12 mouse cellular contexts compared by ENCODE assay signal in the genomic region with DNA sequence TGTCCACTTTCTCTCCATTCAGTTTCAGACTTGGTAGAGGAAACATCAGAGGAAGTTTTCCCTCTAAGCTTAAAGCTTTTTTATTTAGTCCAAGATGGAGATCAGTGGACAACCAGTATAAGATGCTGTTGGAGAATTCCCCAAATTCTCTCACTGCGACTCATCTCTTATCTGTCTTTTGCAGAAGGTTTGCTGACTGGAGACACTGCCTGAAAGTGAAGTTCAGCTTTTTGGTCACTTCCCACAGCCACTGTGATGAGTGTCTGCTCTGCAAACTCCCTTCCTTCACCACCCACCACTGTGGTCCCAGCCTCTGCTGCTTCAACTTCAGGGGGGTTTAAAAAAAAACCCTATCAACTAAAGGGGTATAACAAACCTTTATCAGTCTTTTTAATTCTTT.
"Had no signal": no experiment of that assay in that cellular context is flagged by ENCODE, and none has a peak within 500 bp of the region (broad histone marks: within the 10 kb centered on the region; RNA-seq: fewer than 3 reads in every experiment).

No protein-coding gene starts in this region.

- DNase-seq: kidney, adult 9 months; kidney, postnatal 36 days; layer of hippocampus, adult 9-11 months; layer of hippocampus, postnatal 36 days; lung, postnatal 14 days; right cerebral cortex, postnatal 25 days had no signal

- H3K9me3 ChIP-seq: limb, embryonic 15.5 days; liver, embryonic 12.5 days; lung, embryonic 15.5 days; midbrain, embryonic 13.5 days had no signal

- H3K4me1 ChIP-seq: limb, embryonic 15.5 days; liver, embryonic 12.5 days; lung, embryonic 15.5 days; midbrain, embryonic 13.5 days had no signal

- H3K36me3 ChIP-seq: limb, embryonic 15.5 days; liver, embryonic 12.5 days; lung, embryonic 15.5 days; midbrain, embryonic 13.5 days had no signal

- H3K27me3 ChIP-seq: limb, embryonic 15.5 days; liver, embryonic 12.5 days; lung, embryonic 15.5 days; midbrain, embryonic 13.5 days had no signal

- ATAC-seq: liver, embryonic 12.5 days; midbrain, embryonic 13.5 days had no signal

- H3K4me3 ChIP-seq: limb, embryonic 15.5 days; liver, embryonic 12.5 days; lung, embryonic 15.5 days; midbrain, embryonic 13.5 days had no signal

- H3K9ac ChIP-seq: limb, embryonic 15.5 days; liver, embryonic 12.5 days; lung, embryonic 15.5 days; midbrain, embryonic 13.5 days had no signal

- H3K27ac ChIP-seq: kidney, postnatal 0 days; limb, embryonic 15.5 days; liver, embryonic 12.5 days; lung, embryonic 15.5 days; macrophage; midbrain, embryonic 13.5 days had no signal
